Mouse (Mus musculus) erythroblast, embryonic 14.5 days (primary cell): ENCODE measurements around the gene Tmem258.

Experiments
- GATA1 ChIP-seq: IDR thresholded peaks from 2 replicates; pipeline ENCODE4 v1.6.1; 2012; ENCODE audit warnings: low read length, inconsistent platforms, mixed read lengths
- TAL1 ChIP-seq: IDR thresholded peaks from 3 replicates; pipeline ENCODE4 v1.6.1; 2012; ENCODE audit warnings: low read length, inconsistent platforms, mixed read lengths

- TF ChIP-seq GATA1 = no peak
- TF ChIP-seq TAL1 = no peak
Measured at GRCm38 (mm10) chr19:10219593-10219992, 15.8 kb downstream of the Tmem258 start.
